Mouse (Mus musculus) fat pad, adult 2 months (tissue): ENCODE data around the gene Mrm3.
"Not testable (repeated sequence)": the region's sequence is repeated elsewhere in the genome, so short reads cannot be mapped to it uniquely, and the experiment has no call there.

ENCODE experiments used
- DNase-seq: peaks from one replicate; pipeline ENCODE4 v3.0.0-alpha.2; 2011; ENCODE audit warnings: low read depth, low spot score; ENCODE audit errors: extremely low read depth

Gene Mrm3

GRCm38 (mm10) chr11:76242901-76243810 is at the start of gene Mrm3, which contains the start of gene Glod4:
Gene Mrm3 (plus strand): TSS chr11:76243715.
Gene Glod4 (minus strand): TSS chr11:76243725.
- DNase-seq: no peak

- no peak for DNase-seq
Measured at GRCm38 (mm10) chr11:76196275-76196976, 47.1 kb upstream of the Mrm3 start.

- no peak for DNase-seq
Measured at GRCm38 (mm10) chr11:76196977-76197469, 46.5 kb upstream of the Mrm3 start.

- no peak for DNase-seq
Measured at GRCm38 (mm10) chr11:76201761-76202674, 41.5 kb upstream of the Mrm3 start.

GRCm38 (mm10) chr11:76206793-76207192 is 36.7 kb upstream of the Mrm3 start:
- no peak for DNase-seq

GRCm38 (mm10) chr11:76210228-76210985 is 33.1 kb upstream of the Mrm3 start:
- DNase-seq: no peak

GRCm38 (mm10) chr11:76211595-76211994 is 31.9 kb upstream of the Mrm3 start:
- not testable (repeated sequence) for DNase-seq

- DNase-seq: no peak
Measured at GRCm38 (mm10) chr11:76213841-76214240, 29.7 kb upstream of the Mrm3 start.

- DNase-seq: no peak
Measured at GRCm38 (mm10) chr11:76215011-76215410, 28.5 kb upstream of the Mrm3 start.

GRCm38 (mm10) chr11:76216049-76216540 is 27.4 kb upstream of the Mrm3 start:
- DNase-seq: no peak

GRCm38 (mm10) chr11:76216681-76217389 is 26.7 kb upstream of the Mrm3 start:
- DNase-seq: peak; percentile 100

- peak; percentile 45 for DNase-seq
Measured at GRCm38 (mm10) chr11:76217390-76217800, 26.1 kb upstream of the Mrm3 start, which contains the start of the genes Dbil5 and Gemin4. Gene Dbil5 (plus strand): TSS chr11:76217608. Gene Gemin4 (minus strand): TSS chr11:76217664.

- no peak for DNase-seq
Measured at GRCm38 (mm10) chr11:76224631-76225030, 18.9 kb upstream of the Mrm3 start.

- no peak for DNase-seq
Measured at GRCm38 (mm10) chr11:76225051-76225450, 18.5 kb upstream of the Mrm3 start.

GRCm38 (mm10) chr11:76236136-76236535 is 7.4 kb upstream of the Mrm3 start:
- DNase-seq: no peak

GRCm38 (mm10) chr11:76239750-76240149 is 3.8 kb upstream of the Mrm3 start:
- DNase-seq: no peak

GRCm38 (mm10) chr11:76243811-76244546 is 464 bp downstream of the Mrm3 start:
- no peak for DNase-seq

GRCm38 (mm10) chr11:76246439-76246838 is 2.9 kb downstream of the Mrm3 start:
- no peak for DNase-seq
